Mouse (Mus musculus): ENCODE results near the gene Gabrp. TPM values are rescaled to one million over a fixed set of nuclear protein-coding genes. Genes with fewer than 3 reads are reported as not detected.

Gabrp gene
- polyA plus RNA-seq (2015; fragmentation: Nextera tagmentation; extraction: Ambion mirVana): not detected in 2 replicates

GRCm38 (mm10) chr11:33578859-33579258, at the start of gene Gabrp:
Gene Gabrp, minus strand, starts transcription at chr11:33578959.

GRCm38 (mm10) chr11:33598986-33599385, 20.2 kb upstream of the Gabrp start, which contains the start of gene D130052B06Rik:
Gene D130052B06Rik, plus strand, starts transcription at chr11:33599302.

DNA sequence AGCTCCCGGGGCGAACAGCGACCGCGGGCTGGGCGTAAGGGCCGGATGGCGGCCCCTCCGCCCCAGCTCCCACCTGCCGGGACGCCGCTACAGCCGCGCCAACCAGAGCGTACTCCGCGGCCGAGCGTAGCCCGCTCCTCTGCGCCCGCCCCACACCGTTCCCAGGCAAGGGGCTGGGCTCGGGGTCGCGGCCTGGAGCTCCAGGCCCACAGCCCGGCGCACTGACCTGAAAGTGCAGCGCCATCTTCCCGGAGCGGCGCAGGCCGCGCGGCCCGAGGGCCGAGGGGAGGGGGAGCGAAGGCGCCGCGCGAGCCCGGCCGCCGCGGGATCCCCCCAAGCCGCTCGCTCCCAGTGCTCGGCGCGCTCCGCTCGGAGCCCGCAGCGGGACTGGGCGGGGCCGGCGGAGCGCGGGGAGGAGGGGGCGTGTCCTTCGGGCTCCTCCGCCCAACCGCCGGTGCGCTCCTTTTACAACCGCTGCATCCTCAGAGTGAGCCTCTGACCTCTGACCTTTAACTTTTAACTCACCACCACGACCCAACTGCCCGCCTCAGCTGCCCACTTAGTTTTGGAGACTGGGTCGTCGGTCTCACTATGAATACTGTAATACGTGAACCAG, 65.3 kb downstream of the Gabrp start, which contains the start of gene Ranbp17:
TSS of gene Ranbp17 (minus strand) at position 371 of the 616 bp plus-strand sequence.

Other genes with a start within 250 kb of the Gabrp start
- 5.1 and 5.3 TPM in 2 replicates for gene Ranbp17, start 65.2 kb downstream of the Gabrp start, polyA plus RNA-seq (2015; fragmentation: Nextera tagmentation; extraction: Ambion mirVana)
- gene D130052B06Rik, start 20.3 kb upstream of the Gabrp start, polyA plus RNA-seq (2015; fragmentation: Nextera tagmentation; extraction: Ambion mirVana): not detected in 2 replicates